Mouse (Mus musculus) liver, embryonic 12.5 days (tissue): ENCODE data around the gene Cyp27a1. TPM values are rescaled to one million over a fixed set of nuclear protein-coding genes. Genes with fewer than 3 reads are reported as not detected.

Experiments
- ATAC-seq: fragments of 200-750 bp; cut with Nextera tagmentation; 2 replicates; pipeline ENCODE4 v1.8.0; 2017; ENCODE audit warnings: moderate number of reproducible peaks, mild to moderate bottlenecking, moderate library complexity
- H3K27ac ChIP-seq: fragments of 300-500 bp; sonication (generic); 2 replicates; pipeline ENCODE4 v1.5.1; 2016; ENCODE audit warnings: mild to moderate bottlenecking
- H3K27me3 ChIP-seq: fragments of 300-500 bp; sonication (generic); replicated peaks from 2 replicates; pipeline ENCODE4 v1.6.1; 2016; ENCODE audit warnings: mild to moderate bottlenecking, moderate library complexity
- H3K36me3 ChIP-seq: fragments of 300-500 bp; sonication (generic); 2 replicates; pipeline ENCODE4 v1.6.1; 2016; ENCODE audit warnings: mild to moderate bottlenecking, moderate library complexity
- H3K4me1 ChIP-seq: fragments of 300-500 bp; sonication (generic); 2 replicates; pipeline ENCODE4 v1.6.1; 2016
- H3K4me2 ChIP-seq: fragments of 300-500 bp; sonication (generic); 2 replicates; pipeline ENCODE4 v1.6.1; 2016; ENCODE audit warnings: mild to moderate bottlenecking, moderate library complexity
- H3K4me3 ChIP-seq: fragments of 300-500 bp; sonication (generic); 2 replicates; pipeline ENCODE4 v1.5.1; 2016; ENCODE audit warnings: mild to moderate bottlenecking, moderate library complexity
- H3K9ac ChIP-seq: fragments of 300-500 bp; sonication (generic); 2 replicates; pipeline ENCODE4 v1.6.1; 2016; ENCODE audit warnings: mild to moderate bottlenecking, moderate library complexity
- H3K9me3 ChIP-seq: fragments of 300-500 bp; sonication (generic); replicated peaks from 2 replicates; pipeline ENCODE4 v1.6.1; 2016; ENCODE audit warnings: mild to moderate bottlenecking, moderate library complexity
- WGBS: fragments of 180-500 bp; shearing (Covaris S2); methylation state at CpG from one replicate; pipeline ENCODE4 v1.1.7; 2016; ENCODE audit not compliant: insufficient replicate concordance; 5-methylcytosine and 5-hydroxymethylcytosine counted together
- polyA plus RNA-seq: library from polyadenylated mRNA; unstranded; fragments of >200 nt; fragmentation: Nextera tagmentation; extraction: Ambion mirVana; gene quantifications from 2 replicates; pipeline ENCODE4 v1.2.1, GENCODE M21; 2016

Cyp27a1 gene
- polyA plus RNA-seq, 1 experiment from 2014 or later: 2.3 TPM

- Histone ChIP-seq H3K9me3 (no peaks in the 10 kb centered on the region), H3K27me3 (no peaks in the 10 kb centered on the region), H3K36me3 (no peaks in the 10 kb centered on the region), H3K9ac (no peak overlapping the region), H3K4me3 (no peak overlapping the region), H3K27ac (no peak overlapping the region), H3K4me1 (peaks cover 6% of the 10 kb centered on the region; the same call in 1 of the 2 replicates), H3K4me2 (no peak overlapping the region)
- WGBS: 62% methylated on average over 6 of the region's 6 CpGs
- ATAC-seq: no peak
Measured at GRCm38 (mm10) chr1:74721657-74722056, 8.3 kb downstream of the Cyp27a1 start.

GRCm38 (mm10) chr1:74723748-74724147 is 10.4 kb downstream of the Cyp27a1 start:
- H3K36me3 ChIP-seq: no peaks in the 10 kb centered on the region
- H3K27me3 ChIP-seq: no peaks in the 10 kb centered on the region
- H3K27ac ChIP-seq: no peak overlapping the region
- peaks cover 6% of the 10 kb centered on the region; the same call in 1 of the 2 replicates for H3K4me1 ChIP-seq
- no peak for ATAC-seq
- no peak overlapping the region for H3K4me2 ChIP-seq
- no peak overlapping the region for H3K9ac ChIP-seq
- no peak overlapping the region for H3K4me3 ChIP-seq
- WGBS: 66% methylated on average over 2 of the region's 2 CpGs
- no peaks in the 10 kb centered on the region for H3K9me3 ChIP-seq

GRCm38 (mm10) chr1:74726114-74726513 is 12.7 kb downstream of the Cyp27a1 start:
- no peak overlapping the region for H3K4me2 ChIP-seq
- ATAC-seq: no peak
- H3K27me3 ChIP-seq: no peaks in the 10 kb centered on the region
- no peaks in the 10 kb centered on the region for H3K9me3 ChIP-seq
- H3K9ac ChIP-seq: no peak overlapping the region
- no peaks in the 10 kb centered on the region for H3K36me3 ChIP-seq
- H3K4me3 ChIP-seq: no peak overlapping the region
- no peak overlapping the region for H3K27ac ChIP-seq
- H3K4me1 ChIP-seq: peaks cover 3% of the 10 kb centered on the region; the same call in 1 of the 2 replicates
- whole genome bisulfite sequencing: 60% methylated on average over 5 of the region's 5 CpGs

- no peak for ATAC-seq
- 45% methylated on average over 5 of the region's 5 CpGs for WGBS
- H3K4me1 ChIP-seq: peaks cover under 1% of the 10 kb centered on the region; the same call in 1 of the 2 replicates
- H3K9ac ChIP-seq: no peak overlapping the region
- no peaks in the 10 kb centered on the region for H3K9me3 ChIP-seq
- no peaks in the 10 kb centered on the region for H3K36me3 ChIP-seq
- no peak overlapping the region for H3K27ac ChIP-seq
- no peak overlapping the region for H3K4me3 ChIP-seq
- H3K4me2 ChIP-seq: no peak overlapping the region
- H3K27me3 ChIP-seq: no peaks in the 10 kb centered on the region
Measured at GRCm38 (mm10) chr1:74726674-74727073, 13.3 kb downstream of the Cyp27a1 start.

GRCm38 (mm10) chr1:74728446-74728845 is 15.1 kb downstream of the Cyp27a1 start:
- Histone ChIP-seq H3K4me1 (no peaks in the 10 kb centered on the region), H3K9me3 (no peaks in the 10 kb centered on the region), H3K4me3 (no peak overlapping the region), H3K27ac (no peak overlapping the region), H3K27me3 (no peaks in the 10 kb centered on the region), H3K36me3 (no peaks in the 10 kb centered on the region), H3K9ac (no peak overlapping the region), H3K4me2 (no peak overlapping the region)
- WGBS: 60% methylated on average over 8 of the region's 8 CpGs
- ATAC-seq: no peak

GRCm38 (mm10) chr1:74736977-74737376 is 23.6 kb downstream of the Cyp27a1 start:
- H3K27me3 ChIP-seq: peaks cover 4% of the 10 kb centered on the region; the same call in 1 of the 2 replicates
- H3K36me3 ChIP-seq: no peaks in the 10 kb centered on the region
- H3K27ac ChIP-seq: no peak overlapping the region
- no peak for ATAC-seq
- no peak overlapping the region for H3K4me2 ChIP-seq
- H3K4me3 ChIP-seq: no peak overlapping the region
- no peaks in the 10 kb centered on the region for H3K9me3 ChIP-seq
- 70% methylated on average over 12 of the region's 12 CpGs for WGBS
- no peak overlapping the region for H3K9ac ChIP-seq
- H3K4me1 ChIP-seq: no peaks in the 10 kb centered on the region

- peaks cover 4% of the 10 kb centered on the region; the same call in 1 of the 2 replicates for H3K27me3 ChIP-seq
- no peaks in the 10 kb centered on the region for H3K4me1 ChIP-seq
- no peaks in the 10 kb centered on the region for H3K9me3 ChIP-seq
- H3K4me2 ChIP-seq: no peak overlapping the region
- no peaks in the 10 kb centered on the region for H3K36me3 ChIP-seq
- ATAC-seq: no peak
- no peak overlapping the region for H3K4me3 ChIP-seq
- no peak overlapping the region for H3K27ac ChIP-seq
- no peak overlapping the region for H3K9ac ChIP-seq
- WGBS: 69% methylated on average over 7 of the region's 7 CpGs
Measured at GRCm38 (mm10) chr1:74737500-74737899, 24.1 kb downstream of the Cyp27a1 start.

- ATAC-seq: no peak
- H3K4me1 ChIP-seq: no peaks in the 10 kb centered on the region
- H3K27ac ChIP-seq: no peak overlapping the region
- no peak overlapping the region for H3K4me2 ChIP-seq
- H3K4me3 ChIP-seq: no peak overlapping the region
- H3K9me3 ChIP-seq: no peaks in the 10 kb centered on the region
- H3K27me3 ChIP-seq: peaks cover 4% of the 10 kb centered on the region; the same call in 1 of the 2 replicates
- no peak overlapping the region for H3K9ac ChIP-seq
- WGBS: 60% methylated on average over 7 of the region's 7 CpGs
- no peaks in the 10 kb centered on the region for H3K36me3 ChIP-seq
Measured at GRCm38 (mm10) chr1:74740846-74741245, 27.5 kb downstream of the Cyp27a1 start.

- Histone ChIP-seq H3K4me3 (no peak overlapping the region), H3K4me1 (0 out of 2 replicates have a peak, but pooled peaks cover 3% of the 10 kb centered on the region), H3K27ac (no peak overlapping the region), H3K27me3 (peaks cover 35% of the 10 kb centered on the region), H3K9me3 (no peaks in the 10 kb centered on the region), H3K36me3 (no peaks in the 10 kb centered on the region), H3K4me2 (no peak overlapping the region), H3K9ac (no peak overlapping the region)
- no peak for ATAC-seq
- 71% methylated on average over 5 of the region's 5 CpGs for WGBS
Measured at GRCm38 (mm10) chr1:74747335-74747734, 34.0 kb downstream of the Cyp27a1 start.

- H3K9me3 ChIP-seq: no peaks in the 10 kb centered on the region
- 0 out of 2 replicates have a peak, but pooled peaks cover 3% of the 10 kb centered on the region for H3K4me1 ChIP-seq
- H3K4me2 ChIP-seq: peak within 1 kb of the TSS; percentile 58
- H3K9ac ChIP-seq: no peak within 1 kb of the TSS
- no peak within 1 kb of the TSS for H3K27ac ChIP-seq
- ATAC-seq: peak; percentile 57; the same call in 1 of the 2 replicates
- no peaks in the 10 kb centered on the region for H3K36me3 ChIP-seq
- WGBS: 9% methylated on average over 30 of the region's 30 CpGs
- H3K27me3 ChIP-seq: peaks cover 35% of the 10 kb centered on the region
- peak within 1 kb of the TSS; percentile 24; the same call in 1 of the 2 replicates for H3K4me3 ChIP-seq
Measured at GRCm38 (mm10) chr1:74748643-74749271, 35.4 kb downstream of the Cyp27a1 start, which contains the start of gene Prkag3. TSS of gene Prkag3 (minus strand) at chr1:74749221.

GRCm38 (mm10) chr1:74749301-74749700 is 35.9 kb downstream of the Cyp27a1 start:
- Histone ChIP-seq H3K4me1 (0 out of 2 replicates have a peak, but pooled peaks cover 3% of the 10 kb centered on the region), H3K9me3 (no peaks in the 10 kb centered on the region), H3K9ac (no peak overlapping the region), H3K27ac (no peak overlapping the region), H3K4me3 (no peak overlapping the region), H3K36me3 (no peaks in the 10 kb centered on the region), H3K4me2 (peak overlapping the region; percentile 58; the same call in 1 of the 2 replicates), H3K27me3 (peaks cover 35% of the 10 kb centered on the region)
- no peak for ATAC-seq
- 46% methylated on average over 7 of the region's 7 CpGs for WGBS

- H3K27me3 ChIP-seq: peaks cover 35% of the 10 kb centered on the region
- no peak for ATAC-seq
- no peak overlapping the region for H3K4me2 ChIP-seq
- H3K9me3 ChIP-seq: no peaks in the 10 kb centered on the region
- 0 out of 2 replicates have a peak, but pooled peaks cover 3% of the 10 kb centered on the region for H3K4me1 ChIP-seq
- no peaks in the 10 kb centered on the region for H3K36me3 ChIP-seq
- H3K27ac ChIP-seq: no peak overlapping the region
- WGBS: 62% methylated on average over 4 of the region's 4 CpGs
- H3K9ac ChIP-seq: no peak overlapping the region
- H3K4me3 ChIP-seq: no peak overlapping the region
Measured at GRCm38 (mm10) chr1:74750683-74751082, 37.3 kb downstream of the Cyp27a1 start.
